Mouse (Mus musculus): ENCODE data around the gene Ush2a. TPM values are rescaled to one million over a fixed set of nuclear protein-coding genes. Genes with fewer than 3 reads are reported as not detected.

The Ush2a gene
- total and polyA plus RNA-seq, 3 experiments: under 0.01 to 0.04 TPM; not detected in 1

DNA sequence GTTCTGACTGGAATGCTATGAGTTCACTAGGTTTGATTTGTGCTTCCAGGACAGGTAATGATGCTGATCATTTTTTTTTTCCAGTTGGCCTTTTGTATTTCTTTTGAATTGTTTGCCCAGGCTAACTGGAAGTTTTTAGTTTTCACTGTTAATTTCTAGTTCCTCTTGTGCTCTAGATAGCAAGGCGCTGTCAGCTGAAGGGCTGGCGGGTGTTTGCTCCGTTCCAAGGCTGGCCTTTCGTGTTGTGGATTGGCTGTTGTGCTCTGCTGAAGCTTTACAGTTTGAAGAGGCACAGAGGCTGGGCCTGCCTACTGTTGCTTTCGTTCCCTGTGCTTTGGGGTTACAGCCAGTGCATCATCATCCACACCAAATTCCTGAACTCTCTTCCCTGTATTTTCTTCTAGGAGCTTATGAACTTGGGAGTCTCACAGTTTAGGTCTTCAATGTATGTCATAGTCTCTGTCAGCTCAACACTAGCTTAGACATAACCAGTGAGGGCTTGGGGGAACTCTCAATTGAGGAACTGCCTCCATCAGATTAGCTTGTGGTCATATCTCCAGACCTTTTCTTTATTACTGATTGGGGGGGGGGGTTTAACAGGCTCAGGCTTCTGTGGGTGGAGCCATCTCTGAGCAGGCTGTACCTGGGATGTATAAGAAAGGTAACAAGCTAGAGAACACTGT, 575.9 kb downstream of the Ush2a start:
- Histone ChIP-seq H3K27ac (ENCODE audit: control insufficient read depth, low read depth, low read length) (peak overlapping the region; percentile 97), H3K9ac (ENCODE audit: control insufficient read depth, low read depth, low read length, poor library complexity, severe bottlenecking) (peak overlapping the region; percentile 55), H3K9me3 (replicated peaks; ENCODE audit: insufficient read depth, low read length) (no peaks in the 10 kb centered on the region), H3K36me3 (ENCODE audit: control insufficient read depth in 1 of 2, insufficient read depth in 2 of 2, low read length in 2 of 2) (peaks cover 0 to 38% of the 10 kb centered on the region in 2 experiments; a peak in 2 of 4 replicates), H3K27me3 (ENCODE audit: control insufficient read depth in 1 of 2, insufficient read depth in 2 of 2, low read length in 2 of 2) (no peaks in the 10 kb centered on the region), H3K4me3 (ENCODE audit: control insufficient read depth in 1 of 2, insufficient read depth in 1 of 2, low read depth in 2 of 2, low read length in 2 of 2) (peak overlapping the region; percentile 33 to 57), H3K79me2 (ENCODE audit: control insufficient read depth, insufficient read depth, low read length, poor library complexity) (no peaks in the 10 kb centered on the region), H3K4me1 (ENCODE audit: control insufficient read depth in 1 of 2, insufficient read depth in 2 of 2, low read length in 2 of 2) (peaks cover 20 to 33% of the 10 kb centered on the region in 2 experiments)
- peak; percentile 93 for DNase-seq (ENCODE audit: low read depth, low spot score)
- TF ChIP-seq USF1 (IDR thresholded peaks at IDR 0.05; ENCODE audit: low read depth, low read length) (no peak), MAFK (IDR thresholded peaks at IDR 0.05; ENCODE audit: borderline replicate concordance, low read depth, low read length) (peak; percentile 44; the same call in 1 of the 2 replicates), RCOR1 (IDR thresholded peaks at IDR 0.05; ENCODE audit: low read depth, low read length) (peak; percentile 85), CHD1 (IDR thresholded peaks at IDR 0.05; ENCODE audit: low read depth, low read length) (0 out of 2 replicates have a peak, but pooled peaks have one; percentile 42), ZNF384 (IDR thresholded peaks at IDR 0.05; ENCODE audit: low read depth, low read length) (peak; percentile 59), SIN3A (IDR thresholded peaks at IDR 0.05; ENCODE audit: low read length) (peak; percentile 68), MXI1 (IDR thresholded peaks at IDR 0.05; ENCODE audit: low read depth, low read length) (peak; percentile 37; the same call in 1 of the 2 replicates), HCFC1 (IDR thresholded peaks at IDR 0.05; ENCODE audit: low read depth, low read length) (0 out of 2 replicates have a peak, but pooled peaks have one; percentile 28), JUND (IDR thresholded peaks at IDR 0.05; ENCODE audit: low read depth, low read length) (no peak), POLR2A (IDR thresholded peaks at IDR 0.05; ENCODE audit: control insufficient read depth in 1 of 2, insufficient read depth in 1 of 2, low read depth in 1 of 2, low read length in 2 of 2, poor library complexity in 1 of 2) (peak in 1 of 2 experiments; percentile 50; a peak in 2 of 4 replicates), TBP (IDR thresholded peaks at IDR 0.05; ENCODE audit: low read depth, low read length) (peak; percentile 53; the same call in 1 of the 2 replicates), TAL1 (IDR thresholded peaks at IDR 0.05; ENCODE audit: low read length) (no peak), GATA1 (IDR thresholded peaks at IDR 0.05; ENCODE audit: low read depth, low read length) (peak; percentile 91), NELFE (IDR thresholded peaks at IDR 0.05; ENCODE audit: low read depth, low read length) (peak; percentile 36; the same call in 1 of the 2 replicates), MYB (IDR thresholded peaks at IDR 0.05; ENCODE audit: low read depth, low read length) (no peak), MAZ (IDR thresholded peaks at IDR 0.05; ENCODE audit: low read depth, low read length) (peak; percentile 92), UBTF (IDR thresholded peaks at IDR 0.05; ENCODE audit: borderline replicate concordance, insufficient read depth, low read depth, low read length) (no peak), ZMIZ1 (IDR thresholded peaks at IDR 0.05; ENCODE audit: low read depth, low read length) (peak; percentile 54; the same call in 1 of the 2 replicates), ETS1 (IDR thresholded peaks at IDR 0.05; ENCODE audit: low read depth, low read length) (peak; percentile 72), EP300 (IDR thresholded peaks at IDR 0.05; ENCODE audit: low read depth in 1 of 2, low read length in 2 of 2) (peak; percentile 87 to 90), TCF12 (IDR thresholded peaks at IDR 0.05; ENCODE audit: low read depth, low read length) (peak; percentile 53), MEF2A (IDR thresholded peaks at IDR 0.05; ENCODE audit: extremely low read depth, insufficient replicate concordance, low read depth, low read length, poor library complexity, severe bottlenecking) (no peak)

All from MEL (cell line).